Mouse (Mus musculus) ES-E14 (cell line): ENCODE measurements around the gene Dtnbp1.

ENCODE experiments used
- CHD2 ChIP-seq: IDR thresholded peaks from 2 replicates; pipeline ENCODE4 v1.6.1; 2014; ENCODE audit warnings: mild to moderate bottlenecking, low read depth, low read length, inconsistent platforms
- ZC3H11A ChIP-seq: IDR thresholded peaks from 2 replicates; pipeline ENCODE4 v1.6.1; 2012; ENCODE audit warnings: low read depth, mild to moderate bottlenecking, inconsistent platforms, low read length, borderline replicate concordance

DNA sequence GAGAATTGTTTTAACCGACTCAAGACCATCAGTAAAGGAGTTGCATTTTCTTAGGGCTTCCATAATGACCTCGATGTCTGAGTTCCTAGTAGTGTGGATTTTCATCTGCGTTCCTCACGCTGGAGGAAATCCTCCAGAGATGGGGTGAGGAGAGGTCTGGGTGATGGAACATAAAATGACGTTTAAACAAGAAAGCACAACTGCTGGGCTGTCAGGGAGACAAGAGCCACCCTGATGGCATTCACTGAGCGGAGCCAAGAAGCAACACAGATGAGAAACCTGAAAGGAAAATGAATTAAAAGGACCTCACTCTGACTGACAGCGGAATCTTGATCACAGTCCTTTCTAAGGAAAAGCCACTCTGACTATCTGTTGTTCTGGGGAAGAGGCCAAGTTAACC, 68.4 kb downstream of the Dtnbp1 start:
- TF ChIP-seq ZC3H11A (no peak), CHD2 (no peak)
